Mouse (Mus musculus): ENCODE measurements around the gene Pcnp. TPM values are rescaled to one million over a fixed set of nuclear protein-coding genes. Genes with fewer than 3 reads are reported as not detected.
A peak's percentile ranks its signal among the peaks of the same experiment; 100 is the strongest.

Gene Pcnp
- polyA plus RNA-seq, 1 experiment from 2014 or later = 151 TPM

DNA sequence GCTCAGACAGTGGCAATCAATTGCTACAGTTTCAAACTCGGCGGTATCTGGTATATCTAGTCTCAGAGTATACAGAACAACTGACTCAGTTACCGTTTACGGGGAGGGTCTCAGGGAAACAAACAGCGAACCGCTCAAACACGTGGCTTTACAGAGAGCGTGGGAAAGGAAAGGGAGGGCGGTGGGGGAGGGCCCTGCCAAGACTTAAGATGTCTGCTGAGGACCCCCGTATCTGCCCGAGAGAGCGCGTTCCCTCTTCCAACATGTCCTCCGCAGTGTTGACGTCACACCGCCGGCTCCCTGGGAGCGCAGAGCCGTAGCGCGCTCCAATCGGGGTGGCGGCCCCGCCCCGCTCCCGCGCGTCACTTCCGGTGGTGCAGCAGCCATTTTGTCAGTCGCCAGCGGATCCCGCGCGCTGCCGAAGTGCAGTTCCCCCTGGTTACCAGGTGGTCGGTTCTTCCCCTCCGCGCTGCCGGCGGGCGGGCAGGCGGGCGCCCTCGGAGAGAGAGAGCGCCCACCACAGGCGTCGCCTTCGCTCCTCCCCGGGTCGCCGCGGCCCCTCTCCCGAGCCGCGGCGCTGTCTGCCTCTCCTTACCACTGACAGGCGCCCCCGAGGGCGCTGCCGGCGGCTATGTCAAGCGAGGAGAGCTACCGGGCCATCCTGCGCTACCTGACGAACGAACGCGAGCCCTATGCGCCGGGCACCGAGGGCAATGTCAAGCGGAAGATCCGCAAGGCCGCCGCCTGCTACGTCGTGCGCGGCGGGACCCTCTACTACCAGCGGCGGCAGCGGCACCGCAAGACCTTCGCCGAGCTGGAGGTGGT lies 55.9 kb downstream of the Pcnp start, which contains the start of gene Zbtb11:
Gene Zbtb11 (plus strand): TSS at position 453 of the 825 bp plus-strand sequence.
- H3K9ac ChIP-seq (ENCODE audit: low read length) = peak within 1 kb of the TSS; percentile 91
- peak within 1 kb of the TSS; percentile 91 for H3K27ac ChIP-seq (ENCODE audit: low read length)
- H3K9me3 ChIP-seq (replicated peaks; ENCODE audit: control insufficient read depth, low read length) = no peaks in the 10 kb centered on the region
- peaks cover 27% of the 10 kb centered on the region for H3K36me3 ChIP-seq (ENCODE audit: control insufficient read depth, insufficient read depth)
- peak; percentile 94 for ATAC-seq (replicated peaks; ENCODE audit: extremely low read depth, insufficient read depth, low FRiP score)
- H3K4me2 ChIP-seq (ENCODE audit: low read depth, low read length) = peak within 1 kb of the TSS; percentile 82
- H3K4me1 ChIP-seq (ENCODE audit: control insufficient read depth, insufficient read depth, low read length) = peaks cover 16% of the 10 kb centered on the region
- H3K4me3 ChIP-seq (ENCODE audit: low read length) = peak within 1 kb of the TSS; percentile 100
- under 1% methylated on average over 74 of the region's 86 CpGs for WGBS
- no peaks in the 10 kb centered on the region for H3K27me3 ChIP-seq (ENCODE audit: control insufficient read depth, insufficient read depth, low read length)

DNA sequence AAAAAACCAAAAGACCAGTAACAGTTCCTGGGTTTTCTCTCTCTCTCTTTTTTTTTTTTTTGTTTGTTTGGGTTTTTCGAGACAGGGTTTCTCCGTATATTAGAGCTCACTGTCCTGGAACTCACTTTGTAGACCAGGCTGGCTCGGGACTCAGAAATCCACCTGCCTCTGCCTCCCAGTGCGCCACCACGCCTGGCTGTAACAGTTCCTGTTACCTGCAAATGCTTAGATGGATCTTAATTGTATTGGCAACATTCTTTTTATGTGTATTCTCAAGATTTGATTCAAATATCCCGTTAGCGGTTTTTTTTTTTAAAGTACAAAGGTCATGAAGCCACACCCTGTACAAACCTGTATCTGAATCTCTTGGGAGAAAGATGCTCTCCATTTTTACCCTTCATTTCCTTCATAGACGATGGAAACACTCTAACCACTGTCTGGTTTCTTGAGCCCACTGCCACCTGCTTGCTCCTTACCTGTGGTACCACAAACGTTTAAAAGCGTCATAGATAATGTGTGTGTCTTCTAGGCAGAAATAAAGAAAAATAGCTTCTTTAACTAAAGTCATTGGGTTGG lies 56.8 kb downstream of the Pcnp start:
- peak overlapping the region; percentile 65 for H3K9ac ChIP-seq (ENCODE audit: low read length)
- H3K4me2 ChIP-seq (ENCODE audit: low read depth, low read length) = peak overlapping the region; percentile 82
- H3K4me3 ChIP-seq (ENCODE audit: low read length) = peak overlapping the region; percentile 100
- H3K27me3 ChIP-seq (ENCODE audit: control insufficient read depth, insufficient read depth, low read length) = no peaks in the 10 kb centered on the region
- H3K27ac ChIP-seq (ENCODE audit: low read length) = peak overlapping the region; percentile 76
- peaks cover 18% of the 10 kb centered on the region for H3K4me1 ChIP-seq (ENCODE audit: control insufficient read depth, insufficient read depth, low read length)
- ATAC-seq (replicated peaks; ENCODE audit: extremely low read depth, insufficient read depth, low FRiP score) = no peak
- no peaks in the 10 kb centered on the region for H3K9me3 ChIP-seq (replicated peaks; ENCODE audit: control insufficient read depth, low read length)
- peaks cover 29% of the 10 kb centered on the region for H3K36me3 ChIP-seq (ENCODE audit: control insufficient read depth, insufficient read depth)
- 53% methylated on average over 10 of the region's 10 CpGs for WGBS

DNA sequence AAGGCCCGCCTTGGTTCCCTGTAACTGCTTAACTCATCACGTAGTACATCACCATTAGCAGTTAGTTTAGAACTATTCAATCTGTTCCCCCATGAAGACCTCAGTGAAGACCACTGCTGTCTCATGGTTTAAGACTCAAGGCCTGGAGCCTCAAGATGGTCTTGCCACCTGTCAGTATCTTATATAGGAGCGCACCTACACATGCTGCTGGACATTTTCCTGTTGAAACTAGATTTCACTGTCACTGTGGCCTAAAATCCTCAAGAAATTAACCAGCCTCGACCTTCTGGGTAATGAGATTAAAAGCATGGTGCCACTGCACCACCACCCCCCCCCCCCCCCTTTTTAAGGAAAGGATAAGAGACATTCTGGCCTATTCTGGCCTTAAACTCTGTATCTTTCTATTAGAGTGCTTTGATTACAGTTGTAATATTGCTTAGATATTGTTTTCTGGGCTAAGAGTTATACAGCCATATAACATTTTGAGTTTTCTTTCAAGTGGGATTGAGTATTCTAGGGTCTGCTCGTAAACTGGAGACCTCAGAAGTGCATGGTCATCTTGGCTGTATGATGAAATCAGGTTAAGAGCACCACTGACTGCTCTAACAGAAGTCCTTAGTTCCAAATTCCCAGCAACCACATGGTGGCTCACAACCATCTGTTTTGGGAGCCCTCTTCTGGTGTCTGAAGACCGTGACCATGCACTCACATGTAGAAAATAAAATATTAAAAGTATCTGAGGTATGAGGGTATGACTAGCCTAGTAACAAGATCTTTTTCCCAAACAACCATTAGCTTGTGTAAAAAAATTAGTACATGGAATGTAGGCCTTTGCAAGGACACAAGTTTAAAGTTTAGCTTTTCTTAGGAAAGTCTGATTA lies 57.6 kb downstream of the Pcnp start:
- Histone ChIP-seq H3K4me3 (ENCODE audit: low read length) (no peak overlapping the region), H3K4me2 (ENCODE audit: low read depth, low read length) (no peak overlapping the region)
- WGBS = 77% methylated on average over 6 of the region's 6 CpGs

DNA sequence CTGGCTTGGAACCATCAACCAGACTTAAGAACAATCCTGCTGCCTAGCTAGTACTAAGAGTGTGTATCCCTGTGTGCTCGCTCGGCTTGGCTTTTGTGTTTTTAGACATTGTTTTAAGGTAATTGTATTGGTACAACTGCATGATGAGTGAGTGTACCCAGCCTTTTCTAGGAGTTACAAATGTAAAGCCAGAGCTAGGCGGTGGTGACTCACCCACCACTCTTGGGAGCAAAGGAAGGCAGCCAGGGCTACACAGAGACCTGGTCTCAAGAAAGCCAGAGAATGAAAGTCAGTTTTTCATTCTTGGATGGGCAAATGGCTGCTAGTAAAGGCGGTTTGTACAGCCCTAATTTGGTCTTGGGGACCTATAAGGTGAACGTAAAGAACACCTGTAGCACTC lies 59.1 kb downstream of the Pcnp start:
- H3K4me2 ChIP-seq (ENCODE audit: low read depth, low read length) = no peak overlapping the region
- H3K9me3 ChIP-seq (replicated peaks; ENCODE audit: control insufficient read depth, low read length) = no peaks in the 10 kb centered on the region
- H3K4me3 ChIP-seq (ENCODE audit: low read length) = no peak overlapping the region
- H3K27ac ChIP-seq (ENCODE audit: low read length) = no peak overlapping the region
- no peaks in the 10 kb centered on the region for H3K27me3 ChIP-seq (ENCODE audit: control insufficient read depth, insufficient read depth, low read length)
- peaks cover 17% of the 10 kb centered on the region for H3K4me1 ChIP-seq (ENCODE audit: control insufficient read depth, insufficient read depth, low read length)
- peaks cover 33% of the 10 kb centered on the region for H3K36me3 ChIP-seq (ENCODE audit: control insufficient read depth, insufficient read depth)
- ATAC-seq (replicated peaks; ENCODE audit: extremely low read depth, insufficient read depth, low FRiP score) = no peak
- 88% methylated on average over 5 of the region's 5 CpGs for WGBS
- H3K9ac ChIP-seq (ENCODE audit: low read length) = no peak overlapping the region

More for the DNA sequence above, 57.6 kb downstream of the Pcnp start:
- Histone ChIP-seq H3K36me3 (ENCODE audit: control insufficient read depth, insufficient read depth) (peaks cover 33% of the 10 kb centered on the region), H3K27ac (ENCODE audit: low read length) (no peak overlapping the region), H3K27me3 (ENCODE audit: control insufficient read depth, insufficient read depth, low read length) (no peaks in the 10 kb centered on the region), H3K9me3 (replicated peaks; ENCODE audit: control insufficient read depth, low read length) (no peaks in the 10 kb centered on the region), H3K4me1 (ENCODE audit: control insufficient read depth, insufficient read depth, low read length) (peaks cover 22% of the 10 kb centered on the region), H3K9ac (ENCODE audit: low read length) (no peak overlapping the region)
- ATAC-seq (replicated peaks; ENCODE audit: extremely low read depth, insufficient read depth, low FRiP score) = no peak

DNA sequence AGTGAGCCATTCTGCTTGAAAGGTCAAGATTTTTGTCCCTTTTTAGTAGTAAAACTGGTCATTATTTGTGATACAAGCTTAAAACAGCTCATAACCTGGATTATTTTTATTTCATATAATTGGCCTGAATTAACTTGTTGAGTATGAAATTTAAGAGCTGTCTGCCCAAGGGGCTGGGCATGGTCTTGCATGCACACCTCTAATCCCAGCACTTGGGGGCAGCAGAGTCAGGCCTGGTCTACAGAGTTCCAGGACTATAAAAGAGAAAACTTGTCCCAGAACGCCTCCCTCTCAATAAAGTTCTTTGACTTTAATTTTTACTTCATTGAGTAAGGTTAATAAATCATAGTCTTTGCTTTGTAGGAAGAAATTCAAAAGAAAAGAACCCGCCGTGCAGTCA lies 60.4 kb downstream of the Pcnp start:
- no peak overlapping the region for H3K4me3 ChIP-seq (ENCODE audit: low read length)
- no peak overlapping the region for H3K9ac ChIP-seq (ENCODE audit: low read length)
- H3K27me3 ChIP-seq (ENCODE audit: control insufficient read depth, insufficient read depth, low read length) = no peaks in the 10 kb centered on the region
- H3K4me1 ChIP-seq (ENCODE audit: control insufficient read depth, insufficient read depth, low read length) = peaks cover 13% of the 10 kb centered on the region
- no peaks in the 10 kb centered on the region for H3K9me3 ChIP-seq (replicated peaks; ENCODE audit: control insufficient read depth, low read length)
- WGBS = 83% methylated on average over 3 of the region's 3 CpGs
- no peak overlapping the region for H3K4me2 ChIP-seq (ENCODE audit: low read depth, low read length)
- ATAC-seq (replicated peaks; ENCODE audit: extremely low read depth, insufficient read depth, low FRiP score) = no peak
- H3K27ac ChIP-seq (ENCODE audit: low read length) = no peak overlapping the region
- peaks cover 33% of the 10 kb centered on the region for H3K36me3 ChIP-seq (ENCODE audit: control insufficient read depth, insufficient read depth)

DNA sequence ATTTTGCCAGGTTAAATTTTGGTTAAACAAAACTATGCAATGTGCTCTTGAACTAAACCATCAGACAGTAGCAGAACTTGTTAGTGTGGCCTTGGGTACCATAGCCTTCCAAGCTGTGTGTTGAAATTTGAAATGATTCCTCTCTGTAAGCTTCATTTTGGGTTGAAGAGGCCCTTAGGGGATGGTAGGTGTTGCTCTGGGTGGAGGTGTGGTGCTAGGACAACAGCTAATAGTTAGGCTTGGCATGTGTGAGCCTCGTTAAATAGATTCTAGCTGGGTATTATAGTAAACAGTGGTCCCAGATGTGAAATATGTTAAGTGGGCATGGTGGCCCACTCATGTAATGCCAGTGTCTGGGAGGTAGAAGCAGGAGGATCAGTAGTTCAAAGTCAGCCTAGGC lies 62.3 kb downstream of the Pcnp start:
- H3K36me3 ChIP-seq (ENCODE audit: control insufficient read depth, insufficient read depth) = peaks cover 33% of the 10 kb centered on the region
- ATAC-seq (replicated peaks; ENCODE audit: extremely low read depth, insufficient read depth, low FRiP score) = no peak
- H3K4me2 ChIP-seq (ENCODE audit: low read depth, low read length) = peak overlapping the region; percentile 86
- H3K4me1 ChIP-seq (ENCODE audit: control insufficient read depth, insufficient read depth, low read length) = peaks cover 9% of the 10 kb centered on the region
- no peaks in the 10 kb centered on the region for H3K9me3 ChIP-seq (replicated peaks; ENCODE audit: control insufficient read depth, low read length)
- H3K4me3 ChIP-seq (ENCODE audit: low read length) = peak overlapping the region; percentile 67
- peak overlapping the region; percentile 76 for H3K27ac ChIP-seq (ENCODE audit: low read length)
- H3K9ac ChIP-seq (ENCODE audit: low read length) = peak overlapping the region; percentile 82
- H3K27me3 ChIP-seq (ENCODE audit: control insufficient read depth, insufficient read depth, low read length) = no peaks in the 10 kb centered on the region
- 6% methylated on average over 1 of the region's 1 CpGs for WGBS

DNA sequence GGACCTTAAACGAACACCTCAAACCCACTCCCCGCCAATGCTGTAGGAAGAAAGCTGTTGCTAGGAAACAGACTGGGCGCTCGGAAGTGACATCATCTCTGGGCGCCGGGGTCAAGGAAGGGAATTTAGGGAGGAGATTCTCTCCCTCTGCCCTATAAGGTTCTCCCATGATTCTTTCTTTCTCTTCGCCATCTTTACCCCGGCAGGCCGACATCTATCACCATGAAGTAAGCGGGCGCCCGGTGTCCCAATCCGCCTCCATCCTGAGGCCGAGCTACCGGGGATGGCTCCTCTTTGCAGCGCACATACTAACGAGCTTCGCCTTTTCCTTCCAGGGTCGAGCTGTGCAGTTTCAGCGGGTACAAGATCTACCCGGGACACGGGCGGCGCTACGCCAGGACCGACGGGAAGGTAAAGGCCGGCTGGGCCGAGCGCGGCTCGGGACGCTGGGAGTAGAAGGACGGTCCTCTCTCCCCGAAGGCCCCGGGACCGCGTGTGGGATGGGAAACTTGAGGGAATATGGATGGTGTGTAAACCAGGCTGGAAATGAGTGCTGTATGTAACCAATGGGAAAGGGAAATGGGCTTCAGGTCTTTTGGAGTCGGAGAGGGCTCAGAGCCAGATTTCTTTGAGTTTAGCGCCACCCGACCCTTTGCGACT lies 63.2 kb downstream of the Pcnp start, which contains the start of gene Rpl24:
Gene Rpl24 (plus strand): TSS at position 64 of the 660 bp plus-strand sequence.
- ATAC-seq (replicated peaks; ENCODE audit: extremely low read depth, insufficient read depth, low FRiP score) = peak; percentile 94
- H3K9ac ChIP-seq (ENCODE audit: low read length) = peak within 1 kb of the TSS; percentile 82
- H3K4me2 ChIP-seq (ENCODE audit: low read depth, low read length) = peak within 1 kb of the TSS; percentile 86
- H3K27me3 ChIP-seq (ENCODE audit: control insufficient read depth, insufficient read depth, low read length) = no peaks in the 10 kb centered on the region
- peak within 1 kb of the TSS; percentile 67 for H3K4me3 ChIP-seq (ENCODE audit: low read length)
- H3K36me3 ChIP-seq (ENCODE audit: control insufficient read depth, insufficient read depth) = peaks cover 25% of the 10 kb centered on the region
- under 1% methylated on average over 42 of the region's 42 CpGs for WGBS
- H3K9me3 ChIP-seq (replicated peaks; ENCODE audit: control insufficient read depth, low read length) = no peaks in the 10 kb centered on the region
- peaks cover 9% of the 10 kb centered on the region for H3K4me1 ChIP-seq (ENCODE audit: control insufficient read depth, insufficient read depth, low read length)
- H3K27ac ChIP-seq (ENCODE audit: low read length) = peak within 1 kb of the TSS; percentile 76

DNA sequence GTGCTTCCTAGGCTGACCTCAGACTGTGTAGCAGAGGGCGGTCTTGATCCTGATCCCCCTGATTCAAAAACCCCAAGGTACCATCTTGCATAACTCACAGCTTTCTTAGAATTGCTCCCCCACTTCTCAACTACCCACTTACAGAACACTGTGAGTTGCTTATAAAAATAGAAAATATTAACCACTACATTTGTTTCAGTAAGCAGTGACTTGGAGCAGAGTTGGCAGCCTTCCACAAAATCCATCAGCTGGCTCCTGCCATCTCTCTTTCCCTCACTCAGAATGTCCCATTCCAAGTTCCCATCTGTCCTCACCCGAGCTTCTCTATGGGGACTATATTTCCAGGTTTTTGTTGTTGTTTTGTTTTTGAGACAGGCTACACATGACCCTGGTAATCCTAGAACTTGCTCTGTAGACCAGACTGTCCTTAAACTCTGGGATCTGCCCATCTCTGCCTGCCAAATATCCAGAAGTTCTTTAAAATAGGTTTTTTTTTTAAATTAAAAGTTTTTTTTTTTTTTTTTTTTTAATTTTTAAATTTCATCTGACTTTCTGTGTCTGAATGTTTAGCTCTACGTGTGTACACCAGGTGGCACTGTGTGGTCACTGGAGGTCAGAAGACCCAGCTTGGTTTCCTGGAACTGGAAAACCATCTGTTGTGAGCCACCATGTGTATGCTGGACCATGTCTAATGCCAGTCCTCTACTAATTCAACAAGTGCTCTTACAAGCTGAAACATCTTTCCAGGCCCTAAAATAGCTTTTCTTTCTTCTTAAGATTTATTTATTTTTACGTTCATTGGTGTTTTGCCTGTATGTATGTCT lies 65.2 kb downstream of the Pcnp start:
- no peak overlapping the region for H3K9ac ChIP-seq (ENCODE audit: low read length)
- peaks cover 6% of the 10 kb centered on the region for H3K36me3 ChIP-seq (ENCODE audit: control insufficient read depth, insufficient read depth)
- no peak for ATAC-seq (replicated peaks; ENCODE audit: extremely low read depth, insufficient read depth, low FRiP score)
- H3K4me2 ChIP-seq (ENCODE audit: low read depth, low read length) = no peak overlapping the region
- peaks cover 6% of the 10 kb centered on the region for H3K4me1 ChIP-seq (ENCODE audit: control insufficient read depth, insufficient read depth, low read length)
- WGBS = 57% methylated on average over 4 of the region's 4 CpGs
- no peaks in the 10 kb centered on the region for H3K27me3 ChIP-seq (ENCODE audit: control insufficient read depth, insufficient read depth, low read length)
- H3K4me3 ChIP-seq (ENCODE audit: low read length) = no peak overlapping the region
- H3K9me3 ChIP-seq (replicated peaks; ENCODE audit: control insufficient read depth, low read length) = no peaks in the 10 kb centered on the region
- H3K27ac ChIP-seq (ENCODE audit: low read length) = no peak overlapping the region
